Mouse (Mus musculus) B cell, adult 2 months (primary cell): ENCODE measurements at regions not wholly inside any gene's neighbourhood (a gene's known extent, or its start where the extent isn't known, plus 50 kb on each side); places are given as distances from the start of the nearest gene placed in this dataset.

Experiments
- DNase-seq, 2 experiments: peaks; one replicate each; pipeline ENCODE4 v3.0.0; 2022

DNA sequence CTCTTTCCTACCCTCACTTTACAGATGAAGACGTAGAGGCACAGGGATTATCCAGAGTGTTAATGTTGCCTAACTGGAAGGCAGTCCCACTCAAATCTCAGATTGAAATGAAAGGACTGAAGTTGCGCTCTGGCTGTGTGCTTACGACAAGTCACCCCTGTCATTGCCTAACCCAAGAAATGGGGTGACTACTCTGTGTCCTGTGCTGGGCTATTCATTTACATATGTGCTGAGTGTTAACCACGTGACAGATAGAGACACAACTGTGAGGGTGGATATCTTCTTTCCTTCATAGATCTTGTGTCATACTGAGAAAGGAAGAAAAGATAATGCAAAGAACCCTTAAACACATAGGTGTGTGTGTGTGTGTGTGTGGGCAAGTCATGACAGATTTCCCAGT, 120.7 kb upstream of the Zc3h12c start:
- no peak for DNase-seq

DNA sequence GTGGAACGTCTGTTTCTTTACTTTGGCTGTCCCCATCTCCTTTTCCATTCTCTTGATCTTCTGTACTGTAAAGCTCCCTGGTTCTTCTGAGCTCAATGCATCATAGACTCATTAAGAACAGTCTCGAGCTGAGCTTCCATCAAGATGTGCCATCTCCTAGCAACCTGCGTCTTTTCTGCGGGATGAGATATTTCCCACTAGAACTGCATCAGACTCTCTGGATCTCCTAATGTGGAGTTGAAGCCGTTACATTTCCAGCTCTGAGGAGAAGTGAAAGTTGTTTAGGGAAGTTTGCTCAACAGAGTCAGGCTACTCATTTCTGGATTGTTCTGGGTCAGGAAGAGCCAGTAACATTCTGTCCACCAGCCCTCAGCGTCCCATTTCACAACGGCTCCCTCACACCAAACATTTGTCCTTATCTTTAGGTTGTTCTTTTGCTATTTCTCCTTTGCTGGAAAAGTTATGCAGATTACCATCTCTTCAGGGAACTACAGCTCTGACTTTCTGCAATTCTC, 119.4 kb upstream of the Zc3h12c start:
- no peak for DNase-seq

DNA sequence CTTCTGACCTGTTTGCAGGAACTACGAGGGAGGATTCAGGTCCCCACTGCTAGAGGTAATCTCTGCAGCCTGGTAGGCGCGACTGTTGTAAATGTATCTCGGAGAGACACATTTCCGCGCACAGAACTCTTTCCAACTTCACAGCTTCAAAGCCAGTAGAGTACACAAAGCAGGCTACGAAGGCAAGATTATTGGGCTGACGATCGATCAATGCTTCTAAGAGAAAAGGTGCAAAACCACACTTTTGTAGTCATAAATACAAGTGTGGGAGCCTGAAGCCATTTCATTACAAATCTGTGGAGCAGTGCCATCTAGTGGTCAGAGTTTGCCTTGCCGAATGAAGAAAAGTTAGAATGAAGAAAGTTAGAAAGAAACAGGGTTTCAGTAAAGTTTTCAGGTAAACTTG, 118.9 kb upstream of the Zc3h12c start:
- DNase-seq, result peak; percentile 80 to 81

DNA sequence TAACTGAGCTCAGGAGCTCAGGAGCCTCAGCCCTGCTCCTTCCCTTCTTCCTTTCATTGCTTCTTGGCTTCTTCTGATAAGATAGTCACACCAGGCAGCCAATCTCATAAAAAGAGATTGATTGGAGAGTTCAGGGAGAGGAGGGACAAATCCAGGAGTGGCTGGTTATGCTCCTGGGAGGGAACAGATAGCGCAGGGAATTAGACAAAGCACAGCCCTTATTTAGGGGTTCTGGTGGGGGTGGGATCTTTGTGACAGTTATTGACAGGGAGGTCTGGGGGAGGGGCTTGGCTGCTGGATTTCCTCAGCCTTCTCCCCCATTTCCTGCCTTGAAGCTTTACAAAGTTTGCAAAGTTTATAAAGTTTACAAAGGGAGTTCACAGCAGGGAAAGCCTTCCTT, 117.7 kb upstream of the Zc3h12c start:
- DNase-seq, result no peak

DNA sequence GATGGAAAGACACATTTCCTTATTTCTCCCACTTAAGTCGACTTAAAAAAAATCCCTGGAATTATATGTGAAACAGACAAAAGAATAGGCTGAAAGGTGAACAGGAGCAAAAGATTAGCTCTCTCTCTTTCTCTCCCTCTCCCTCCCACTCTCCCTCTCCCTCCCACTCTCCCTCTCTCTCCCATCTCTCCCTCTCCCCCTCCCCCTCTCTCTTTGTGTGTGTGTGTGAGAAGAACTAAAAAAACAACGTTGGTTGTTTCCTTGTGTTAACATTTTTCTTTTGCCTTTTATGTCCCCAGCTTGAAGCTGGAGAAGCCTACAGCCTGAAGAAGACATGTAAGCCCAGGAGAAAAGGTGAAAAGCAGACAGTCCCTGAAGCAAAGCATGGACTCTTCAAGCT, 115.2 kb upstream of the Zc3h12c start:
- no peak for DNase-seq

- no peak for DNase-seq
Observed at GRCm38 (mm10) chr9:52280995-52281394, 112.6 kb upstream of the Zc3h12c start.

GRCm38 (mm10) chr9:52280556-52280955, 112.2 kb upstream of the Zc3h12c start:
- DNase-seq, result no peak

- no peak for DNase-seq
Observed at GRCm38 (mm10) chr9:52278701-52279023, 110.3 kb upstream of the Zc3h12c start.

DNA sequence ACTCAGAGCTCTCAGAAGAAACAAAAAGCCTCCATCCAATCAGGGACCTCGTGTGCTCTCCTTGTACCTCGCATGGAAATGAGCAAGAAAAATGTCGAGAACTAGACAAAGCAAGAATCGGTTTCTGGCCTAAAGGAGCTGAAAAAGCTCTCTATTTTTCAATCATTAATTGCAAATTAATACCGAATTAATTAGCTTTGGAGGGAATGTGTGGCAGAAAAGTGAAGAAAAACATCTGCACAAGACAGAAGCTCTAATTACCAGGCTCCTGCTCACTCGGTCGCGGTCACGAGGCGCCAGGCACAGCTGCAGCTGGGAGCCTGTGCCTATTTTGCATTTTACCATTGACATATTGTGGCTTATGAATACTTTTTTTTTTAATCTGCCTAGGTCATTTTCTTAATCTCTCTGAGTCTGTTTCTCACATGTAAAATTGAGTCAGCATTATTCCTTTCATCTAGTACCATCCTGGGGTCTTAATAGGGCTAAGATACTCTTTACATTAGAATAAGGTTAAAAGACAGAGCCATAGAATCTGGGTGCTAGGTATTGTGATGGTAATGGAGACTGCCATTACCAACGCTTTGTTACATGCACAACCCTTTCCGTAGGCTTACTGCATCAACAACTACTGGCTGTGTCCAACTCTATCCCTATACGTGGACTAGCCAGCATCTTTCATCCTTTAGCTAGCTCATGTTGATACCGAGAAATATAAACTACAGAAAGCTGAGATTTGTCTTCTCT, 109.8 kb upstream of the Zc3h12c start:
- peak; percentile 49 to 55 for DNase-seq

DNA sequence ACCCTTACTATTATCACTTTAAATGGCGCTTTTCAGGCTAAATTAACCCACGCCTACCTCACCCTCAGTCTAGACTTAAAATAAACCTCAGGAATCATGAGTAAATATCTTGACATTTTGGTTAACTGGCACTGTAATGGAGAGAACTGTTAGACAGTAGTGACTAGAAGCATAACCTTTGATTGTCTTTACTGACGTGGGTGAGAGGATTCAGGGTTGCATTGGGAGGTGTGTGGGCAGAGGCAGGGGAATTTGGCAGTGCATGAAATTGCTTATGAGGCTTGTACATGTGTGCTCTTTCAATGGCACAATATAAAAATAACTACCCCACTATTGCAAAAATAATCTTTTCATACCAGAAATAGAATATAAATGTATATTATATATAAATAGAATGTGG, 105.6 kb upstream of the Zc3h12c start:
- no peak for DNase-seq

- DNase-seq, result no peak
Observed at GRCm38 (mm10) chr9:52272668-52273067, 104.3 kb upstream of the Zc3h12c start.

DNA sequence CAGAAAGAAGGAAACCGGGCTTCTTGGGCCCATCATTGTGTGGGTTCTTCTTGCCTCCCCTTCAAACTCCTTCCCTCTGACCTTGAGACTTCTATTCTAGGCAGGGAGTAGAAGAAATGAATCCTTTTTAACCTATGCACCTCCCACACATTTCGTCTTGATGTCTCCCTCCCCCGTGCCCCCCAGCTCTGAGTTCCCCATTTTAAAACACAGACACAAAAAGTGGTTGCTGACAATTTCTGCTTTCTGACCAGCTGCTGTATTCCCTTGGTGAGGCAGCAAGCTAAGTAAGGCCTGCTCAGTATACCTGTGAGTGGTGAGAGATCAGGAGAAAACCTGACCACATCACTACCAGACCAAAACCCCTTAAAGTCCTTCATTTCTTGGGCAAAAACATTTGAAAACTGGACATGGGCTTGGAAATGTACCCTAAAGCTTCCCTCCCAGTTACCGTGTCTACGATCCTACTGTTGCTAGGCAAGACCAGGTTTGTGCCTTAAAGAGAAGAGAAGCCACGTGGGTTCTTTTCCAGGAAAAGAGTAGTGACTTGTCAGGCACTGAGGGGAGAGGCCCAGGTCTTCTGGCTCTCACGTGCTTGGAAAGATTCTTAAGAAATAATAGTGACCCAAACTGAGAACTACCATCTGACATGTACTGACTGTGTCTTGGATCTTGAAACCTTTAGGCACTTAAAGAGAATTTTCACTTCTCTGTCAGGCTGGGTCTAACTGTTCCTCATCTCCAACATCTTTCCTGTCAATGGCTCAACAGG, 103.2 kb upstream of the Zc3h12c start:
- DNase-seq, result peak; percentile 39 to 52

GRCm38 (mm10) chr9:52261538-52261937, 93.2 kb upstream of the Zc3h12c start:
- no peak for DNase-seq

- DNase-seq, result no peak
Observed at GRCm38 (mm10) chr9:52259459-52259858, 91.1 kb upstream of the Zc3h12c start.

- no peak for DNase-seq
Observed at GRCm38 (mm10) chr9:52255692-52256091, 87.3 kb upstream of the Zc3h12c start.

GRCm38 (mm10) chr9:52254475-52254874, 86.1 kb upstream of the Zc3h12c start:
- no peak for DNase-seq

DNA sequence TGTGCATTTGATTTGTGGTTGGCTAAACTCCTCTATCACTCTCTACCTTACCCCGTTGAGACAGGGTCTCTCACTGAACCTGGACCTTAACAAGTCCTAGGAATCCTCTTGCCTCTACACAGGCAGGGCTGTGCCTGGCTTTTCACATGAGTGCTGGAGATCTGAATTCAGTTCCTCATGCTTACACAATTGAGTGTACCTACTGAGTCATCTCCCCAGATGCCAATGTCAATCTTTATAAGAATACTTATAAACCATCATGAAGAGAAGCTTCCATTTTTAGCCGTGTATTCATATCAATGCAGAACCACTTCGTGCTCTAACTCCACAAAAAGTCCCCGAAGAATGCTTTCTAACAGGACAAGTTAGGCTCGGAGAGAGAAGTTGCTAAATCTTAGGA, 83.1 kb upstream of the Zc3h12c start:
- DNase-seq, result no peak

DNA sequence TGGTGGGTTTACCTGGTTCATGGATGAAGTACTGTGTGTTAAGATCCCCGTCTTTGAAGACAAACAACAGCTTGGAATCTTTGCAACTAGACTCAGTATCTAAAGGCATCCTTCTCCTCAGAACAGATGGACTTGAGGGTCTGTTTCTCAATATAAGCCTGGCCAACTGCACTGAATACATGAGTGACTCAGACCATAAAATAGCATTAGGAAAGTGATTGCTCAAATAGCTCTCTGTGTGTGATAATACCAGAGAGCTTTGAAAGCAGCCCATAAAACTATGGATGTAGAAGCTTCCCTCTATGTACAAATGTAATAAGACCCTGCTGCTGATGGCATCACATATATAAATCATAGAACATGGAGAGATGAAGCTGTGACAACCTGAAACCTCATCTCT, 78.3 kb upstream of the Zc3h12c start:
- DNase-seq, result no peak

- no peak for DNase-seq
Observed at GRCm38 (mm10) chr9:52244081-52244480, 75.7 kb upstream of the Zc3h12c start.

GRCm38 (mm10) chr9:52243032-52243431, 74.7 kb upstream of the Zc3h12c start:
- DNase-seq, result no peak

- no peak for DNase-seq
Observed at GRCm38 (mm10) chr9:52241577-52241976, 73.2 kb upstream of the Zc3h12c start.

DNA sequence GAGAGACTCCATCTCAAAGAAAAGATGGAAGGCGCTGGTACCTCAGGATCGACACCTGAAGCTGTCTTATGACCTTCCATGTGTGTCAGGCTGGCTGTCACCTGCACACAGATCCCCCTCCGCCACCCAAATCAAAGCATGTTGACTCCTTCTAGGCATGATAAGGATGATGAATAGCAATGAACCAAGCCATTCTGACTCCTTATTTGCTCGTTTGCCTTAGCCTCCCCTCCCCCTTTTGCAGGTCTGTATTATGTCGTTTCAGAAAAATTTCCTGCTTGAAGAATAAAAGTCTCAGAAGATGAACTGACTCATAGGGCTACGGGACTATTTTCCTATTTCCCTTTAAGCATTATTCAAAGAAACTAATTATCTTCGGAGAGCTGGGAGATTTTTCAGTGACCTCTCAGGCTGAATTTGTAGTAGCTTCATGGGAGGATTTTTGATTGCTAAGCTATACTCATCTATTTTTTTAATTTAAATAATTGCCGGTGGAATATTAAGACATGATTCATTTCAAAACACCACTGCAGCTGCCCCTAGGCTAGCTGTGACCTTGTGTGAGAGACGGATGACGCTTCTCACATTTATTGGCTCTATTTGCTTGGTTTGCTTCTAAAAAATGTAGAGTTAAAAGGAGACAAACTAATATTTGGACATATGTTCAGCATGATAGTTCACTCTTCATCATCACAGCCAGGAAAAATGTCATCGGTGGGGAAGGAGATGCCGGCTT, 72.4 kb upstream of the Zc3h12c start:
- no peak for DNase-seq

DNA sequence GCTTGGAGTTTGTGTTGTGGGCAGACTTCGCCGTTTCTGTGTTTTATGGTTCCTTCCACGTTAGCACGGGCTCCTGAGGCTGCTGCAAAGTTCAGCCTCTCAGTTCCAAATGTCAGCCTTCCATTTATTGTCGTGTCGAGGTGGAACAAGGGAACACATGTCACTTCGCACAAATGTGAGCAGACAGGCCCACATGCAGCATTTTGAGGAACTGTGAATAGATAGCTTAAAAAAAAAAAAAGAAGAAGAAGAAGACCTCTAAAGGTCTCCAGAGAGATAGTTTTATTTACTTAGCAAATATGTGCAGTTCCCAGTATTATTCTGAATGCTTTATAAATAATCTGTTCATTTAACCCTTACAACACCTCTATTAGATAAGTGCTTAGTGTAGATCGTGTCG, 66.4 kb upstream of the Zc3h12c start:
- DNase-seq, result peak; percentile 30 to 36

DNA sequence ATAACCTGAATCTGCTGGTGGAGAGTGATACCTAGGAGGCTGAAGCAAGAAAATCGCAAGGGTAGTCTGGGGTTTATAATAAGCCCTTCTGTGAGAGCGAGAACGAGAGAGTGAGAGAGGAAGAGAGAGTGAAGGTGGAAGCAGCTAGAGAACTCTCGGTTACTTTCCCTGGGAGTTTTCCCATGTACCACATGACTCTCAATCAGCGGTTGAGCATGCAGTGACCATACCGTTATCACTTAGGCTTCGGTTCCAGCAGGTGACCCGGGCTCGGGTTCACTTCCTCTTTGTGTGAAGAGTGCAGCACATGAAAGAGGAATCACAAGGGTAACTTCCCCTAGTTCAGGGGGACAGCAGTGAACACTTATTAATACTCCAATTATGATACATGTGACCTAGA, 61.2 kb upstream of the Zc3h12c start:
- DNase-seq, result peak; percentile 82 to 86
